Mouse (Mus musculus) heart, postnatal 0 days (tissue): ENCODE data around the gene Prpsap1. TPM values are rescaled to one million over a fixed set of nuclear protein-coding genes. Genes with fewer than 3 reads are reported as not detected.

Experiments used
- ATAC-seq: fragments of 200-750 bp; cut with Nextera tagmentation; 2 replicates; pipeline ENCODE4 v1.8.0; 2017; ENCODE audit warnings: low read depth, moderate number of reproducible peaks, moderate library complexity; ENCODE audit not compliant: insufficient read depth
- DNase-seq: peaks from one replicate; pipeline ENCODE4 v3.0.0-alpha.2; 2016; ENCODE audit warnings: low spot score
- H3K27ac ChIP-seq: fragments of 300-500 bp; sonication (generic); 2 replicates; pipeline ENCODE4 v1.5.1; 2014; ENCODE audit warnings: low read depth, mild to moderate bottlenecking
- H3K27me3 ChIP-seq: fragments of 300-500 bp; sonication (generic); 2 replicates; pipeline ENCODE4 v1.6.1; 2014; ENCODE audit warnings: low read length, mixed read lengths; ENCODE audit not compliant: control insufficient read depth, insufficient read depth
- H3K36me3 ChIP-seq: fragments of 300-500 bp; sonication (generic); replicated peaks from 2 replicates; pipeline ENCODE4 v1.6.1; 2014; ENCODE audit warnings: low read length, mixed read lengths; ENCODE audit not compliant: control insufficient read depth, insufficient read depth
- H3K4me1 ChIP-seq: fragments of 300-500 bp; sonication (generic); 2 replicates; pipeline ENCODE4 v1.6.1; 2014; ENCODE audit warnings: antibody characterized with exemption; ENCODE audit not compliant: control insufficient read depth, insufficient read depth
- H3K4me2 ChIP-seq: fragments of 300-500 bp; sonication (generic); 2 replicates; pipeline ENCODE4 v1.6.1; 2014; ENCODE audit warnings: low read depth, mild to moderate bottlenecking, low read length, moderate library complexity
- H3K4me3 ChIP-seq: fragments of 300-500 bp; sonication (generic); 2 replicates; pipeline ENCODE4 v1.5.1; 2014; ENCODE audit warnings: low read depth, low read length
- H3K9ac ChIP-seq: fragments of 300-500 bp; sonication (generic); replicated peaks from 2 replicates; pipeline ENCODE4 v1.6.1; 2014; ENCODE audit warnings: low read depth, low read length, mixed read lengths
- H3K9me3 ChIP-seq: fragments of 300-500 bp; sonication (generic); replicated peaks from 2 replicates; pipeline ENCODE4 v1.6.1; 2016; ENCODE audit warnings: low read length; ENCODE audit not compliant: control insufficient read depth
- CTCF ChIP-seq: IDR thresholded peaks from 2 replicates; pipeline ENCODE4 v1.5.1; 2016; ENCODE audit warnings: antibody characterized with exemption, control low read depth, low read depth
- EP300 ChIP-seq: IDR thresholded peaks from 2 replicates; pipeline ENCODE4 v1.6.1; 2016; ENCODE audit warnings: antibody characterized with exemption, low read depth
- WGBS: fragments of 180-500 bp; shearing (Covaris S2); extraction: QIAGEN DNeasy Blood & Tissue Kit; methylation state at CpG from one replicate; pipeline ENCODE4 v1.1.7; 2014; 5-methylcytosine and 5-hydroxymethylcytosine counted together
- polyA plus RNA-seq: library from polyadenylated mRNA; unstranded; fragments of >200 nt; fragmentation: Nextera tagmentation; extraction: Ambion mirVana; gene quantifications from 2 replicates; pipeline ENCODE4 v1.2.1, GENCODE M21; 2015
- total RNA-seq: library from RNA; depleted of rRNA; stranded (reverse); fragments of >200 nt; gene quantifications from 2 replicates; pipeline ENCODE4 v1.2.3, GENCODE M21; 2014; ENCODE audit warnings: low replicate concordance

Prpsap1 gene
- total and polyA plus RNA-seq, 2 experiments from 2014 or later = 43.3 to 59.2 TPM

- DNase-seq = no peak
Measured at GRCm38 (mm10) chr11:116481776-116482175, 12.2 kb downstream of the Prpsap1 start.

GRCm38 (mm10) chr11:116480975-116481374 lies 13.0 kb downstream of the Prpsap1 start:
- no peak for ATAC-seq
- no peak overlapping the region for H3K27ac ChIP-seq
- no peaks in the 10 kb centered on the region for H3K27me3 ChIP-seq
- TF ChIP-seq CTCF (no peak), EP300 (no peak)
- H3K4me3 ChIP-seq = no peak overlapping the region
- no peaks in the 10 kb centered on the region for H3K4me1 ChIP-seq
- 93% methylated on average over 8 of the region's 8 CpGs for WGBS
- H3K9me3 ChIP-seq = no peaks in the 10 kb centered on the region
- H3K4me2 ChIP-seq = no peak overlapping the region
- peaks cover 94% of the 10 kb centered on the region for H3K36me3 ChIP-seq
- no peak overlapping the region for H3K9ac ChIP-seq
- DNase-seq = no peak

More at GRCm38 (mm10) chr11:116481776-116482175, 12.2 kb downstream of the Prpsap1 start:
- Histone ChIP-seq H3K4me2 (no peak overlapping the region), H3K27ac (no peak overlapping the region), H3K4me1 (no peaks in the 10 kb centered on the region), H3K27me3 (no peaks in the 10 kb centered on the region), H3K36me3 (peaks cover 93% of the 10 kb centered on the region), H3K9ac (no peak overlapping the region), H3K9me3 (no peaks in the 10 kb centered on the region), H3K4me3 (no peak overlapping the region)
- 87% methylated on average over 7 of the region's 7 CpGs for WGBS
- ATAC-seq = no peak
- TF ChIP-seq CTCF = no peak
- no peak for TF ChIP-seq EP300

GRCm38 (mm10) chr11:116479832-116480231 lies 14.2 kb downstream of the Prpsap1 start:
- H3K27me3 ChIP-seq = no peaks in the 10 kb centered on the region
- no peaks in the 10 kb centered on the region for H3K9me3 ChIP-seq
- H3K4me3 ChIP-seq = no peak overlapping the region
- no peak overlapping the region for H3K4me2 ChIP-seq
- no peak overlapping the region for H3K27ac ChIP-seq
- DNase-seq (no peak), ATAC-seq (no peak)
- no peak overlapping the region for H3K9ac ChIP-seq
- TF ChIP-seq EP300 (no peak), CTCF (no peak)
- no peaks in the 10 kb centered on the region for H3K4me1 ChIP-seq
- WGBS = 38% methylated on average over 8 of the region's 8 CpGs
- H3K36me3 ChIP-seq = peaks cover 94% of the 10 kb centered on the region

GRCm38 (mm10) chr11:116478978-116479377 lies 15.0 kb downstream of the Prpsap1 start:
- ATAC-seq (no peak), DNase-seq (no peak)
- Histone ChIP-seq H3K9ac (no peak overlapping the region), H3K4me3 (no peak overlapping the region), H3K4me1 (no peaks in the 10 kb centered on the region), H3K36me3 (peaks cover 93% of the 10 kb centered on the region), H3K27me3 (no peaks in the 10 kb centered on the region), H3K9me3 (no peaks in the 10 kb centered on the region), H3K4me2 (no peak overlapping the region), H3K27ac (no peak overlapping the region)
- TF ChIP-seq EP300 (no peak), CTCF (no peak)
- WGBS = 91% methylated on average over 7 of the region's 7 CpGs

GRCm38 (mm10) chr11:116477160-116477759 lies 16.7 kb downstream of the Prpsap1 start:
- no peak for TF ChIP-seq CTCF
- no peak for TF ChIP-seq EP300
- Histone ChIP-seq H3K9me3 (no peaks in the 10 kb centered on the region), H3K36me3 (peaks cover 88% of the 10 kb centered on the region), H3K4me3 (no peak overlapping the region), H3K27me3 (no peaks in the 10 kb centered on the region), H3K9ac (no peak overlapping the region), H3K4me2 (no peak overlapping the region), H3K4me1 (no peaks in the 10 kb centered on the region), H3K27ac (no peak overlapping the region)
- WGBS = 91% methylated on average over 15 of the region's 15 CpGs
- ATAC-seq = no peak
- DNase-seq = no peak

- H3K9ac ChIP-seq = no peak overlapping the region
Measured at GRCm38 (mm10) chr11:116476696-116477095, 17.3 kb downstream of the Prpsap1 start.

More at GRCm38 (mm10) chr11:116476696-116477095, 17.3 kb downstream of the Prpsap1 start:
- Histone ChIP-seq H3K9me3 (no peaks in the 10 kb centered on the region), H3K27ac (peak overlapping the region; percentile 57; the same call in 1 of the 2 replicates), H3K27me3 (no peaks in the 10 kb centered on the region), H3K4me1 (no peaks in the 10 kb centered on the region), H3K36me3 (peaks cover 88% of the 10 kb centered on the region), H3K4me3 (no peak overlapping the region), H3K4me2 (no peak overlapping the region)
- DNase-seq (no peak), ATAC-seq (no peak)
- 83% methylated on average over 6 of the region's 6 CpGs for WGBS
- TF ChIP-seq CTCF (no peak), EP300 (no peak)
